Mouse (Mus musculus) lung, postnatal 0 days (tissue): ENCODE results near the gene Ppp1r37. TPM values are rescaled to one million over a fixed set of nuclear protein-coding genes. Genes with fewer than 3 reads are reported as not detected.

Experiments used
- ATAC-seq: fragments of 200-750 bp; cut with Nextera tagmentation; 2 replicates; pipeline ENCODE4 v1.8.0; 2017; ENCODE audit warnings: moderate library complexity
- DNase-seq: peaks from one replicate; pipeline ENCODE4 v3.0.0-alpha.2; 2016; ENCODE audit warnings: low spot score
- H3K27ac ChIP-seq: fragments of 300-500 bp; sonication (generic); 2 replicates; pipeline ENCODE4 v1.5.1; 2014; ENCODE audit warnings: antibody characterized with exemption, mild to moderate bottlenecking, low read length, mixed read lengths
- H3K27me3 ChIP-seq: fragments of 300-500 bp; sonication (generic); replicated peaks from 2 replicates; pipeline ENCODE4 v1.6.1; 2014; ENCODE audit warnings: low read length, mixed read lengths; ENCODE audit not compliant: insufficient read depth
- H3K36me3 ChIP-seq: fragments of 300-500 bp; sonication (generic); 2 replicates; pipeline ENCODE4 v1.6.1; 2014; ENCODE audit warnings: low read length, mixed read lengths; ENCODE audit not compliant: insufficient read depth
- H3K4me1 ChIP-seq: fragments of 300-500 bp; sonication (generic); 2 replicates; pipeline ENCODE4 v1.6.1; 2014; ENCODE audit warnings: antibody characterized with exemption, low read depth, low read length, mixed read lengths; ENCODE audit not compliant: insufficient read depth
- H3K4me2 ChIP-seq: fragments of 300-500 bp; sonication (generic); replicated peaks from 2 replicates; pipeline ENCODE4 v1.6.1; 2014; ENCODE audit warnings: low read depth, mild to moderate bottlenecking, low read length, moderate library complexity, mixed read lengths
- H3K4me3 ChIP-seq: fragments of 300-500 bp; sonication (generic); 2 replicates; pipeline ENCODE4 v1.5.1; 2014; ENCODE audit warnings: low read depth, low read length
- H3K9ac ChIP-seq: fragments of 300-500 bp; sonication (generic); replicated peaks from 2 replicates; pipeline ENCODE4 v1.6.1; 2014; ENCODE audit warnings: low read depth, mild to moderate bottlenecking
- H3K9me3 ChIP-seq: fragments of 300-500 bp; sonication (generic); 2 replicates; pipeline ENCODE4 v1.6.1; 2016; ENCODE audit warnings: low read length, mixed read lengths
- CTCF ChIP-seq: IDR thresholded peaks from 2 replicates; pipeline ENCODE4 v1.5.1; 2016; ENCODE audit warnings: antibody characterized with exemption, mild to moderate bottlenecking
- EP300 ChIP-seq: IDR thresholded peaks from 2 replicates; pipeline ENCODE4 v1.6.1; 2016; ENCODE audit warnings: antibody characterized with exemption, mild to moderate bottlenecking, control low read depth
- WGBS: fragments of 180-500 bp; shearing (Covaris S2); extraction: QIAGEN DNeasy Blood & Tissue Kit; methylation state at CpG from one replicate; pipeline ENCODE4 v1.1.7; 2014; 5-methylcytosine and 5-hydroxymethylcytosine counted together
- polyA plus RNA-seq: library from polyadenylated mRNA; unstranded; fragments of >200 nt; fragmentation: Nextera tagmentation; extraction: Ambion mirVana; gene quantifications from 2 replicates; pipeline ENCODE4 v1.2.1, GENCODE M21; 2015

Ppp1r37 gene
- polyA plus RNA-seq, 1 experiment from 2014 or later = 19.1 TPM

GRCm38 (mm10) chr7:19503481-19504068 lies 59.3 kb downstream of the Ppp1r37 start:
- Histone ChIP-seq H3K27me3 (no peaks in the 10 kb centered on the region), H3K9me3 (no peaks in the 10 kb centered on the region), H3K27ac (no peak overlapping the region), H3K4me1 (no peaks in the 10 kb centered on the region), H3K4me3 (no peak overlapping the region), H3K4me2 (no peak overlapping the region), H3K36me3 (no peaks in the 10 kb centered on the region), H3K9ac (no peak overlapping the region)
- WGBS = 28% methylated on average over 5 of the region's 5 CpGs
- peak; percentile 93 for TF ChIP-seq CTCF
- no peak for TF ChIP-seq EP300
- peak; percentile 79 for DNase-seq
- peak; percentile 9 for ATAC-seq

DNA sequence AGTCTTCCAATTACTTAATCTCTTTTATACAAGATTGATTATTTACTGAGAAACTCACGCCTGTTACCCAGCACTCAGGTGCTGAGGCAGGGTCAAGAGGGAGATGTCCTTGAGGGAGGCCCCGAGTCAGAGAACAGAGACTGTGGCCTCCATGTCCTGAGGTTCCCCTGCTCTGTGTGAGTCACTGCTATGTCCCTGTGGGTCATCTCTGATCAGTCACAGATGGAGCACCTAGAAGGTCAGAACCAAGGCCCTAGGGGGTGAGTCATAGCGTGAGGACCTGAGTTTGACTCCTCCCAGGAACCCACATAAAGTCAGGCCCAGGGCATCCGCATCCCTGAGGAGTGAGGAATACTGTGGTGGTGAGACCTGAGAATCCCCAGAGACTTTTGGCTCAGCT lies 61.2 kb downstream of the Ppp1r37 start:
- Histone ChIP-seq H3K27ac (no peak overlapping the region), H3K9ac (no peak overlapping the region), H3K4me1 (no peaks in the 10 kb centered on the region), H3K4me2 (no peak overlapping the region), H3K36me3 (no peaks in the 10 kb centered on the region), H3K9me3 (no peaks in the 10 kb centered on the region), H3K4me3 (no peak overlapping the region), H3K27me3 (no peaks in the 10 kb centered on the region)
- no peak for DNase-seq
- no peak for ATAC-seq
- 56% methylated on average over 4 of the region's 4 CpGs for WGBS
- no peak for TF ChIP-seq EP300
- TF ChIP-seq CTCF = no peak

- Histone ChIP-seq H3K36me3 (no peaks in the 10 kb centered on the region), H3K27ac (no peak overlapping the region), H3K4me3 (no peak overlapping the region), H3K9ac (no peak overlapping the region), H3K9me3 (no peaks in the 10 kb centered on the region), H3K4me2 (no peak overlapping the region), H3K4me1 (no peaks in the 10 kb centered on the region), H3K27me3 (no peaks in the 10 kb centered on the region)
- TF ChIP-seq CTCF = no peak
- no peak for TF ChIP-seq EP300
- no peak for ATAC-seq
- no peak for DNase-seq
- WGBS = 50% methylated on average over 12 of the region's 12 CpGs
Measured at GRCm38 (mm10) chr7:19500420-19501363, 62.2 kb downstream of the Ppp1r37 start.

- Histone ChIP-seq H3K9me3 (no peaks in the 10 kb centered on the region), H3K27me3 (no peaks in the 10 kb centered on the region), H3K4me2 (no peak overlapping the region), H3K4me1 (no peaks in the 10 kb centered on the region), H3K4me3 (no peak overlapping the region), H3K9ac (no peak overlapping the region), H3K27ac (no peak overlapping the region), H3K36me3 (no peaks in the 10 kb centered on the region)
- TF ChIP-seq CTCF (no peak), EP300 (no peak)
- DNase-seq = no peak
- ATAC-seq = no peak
- WGBS = 45% methylated on average over 4 of the region's 4 CpGs
Measured at GRCm38 (mm10) chr7:19498326-19498725, 64.5 kb downstream of the Ppp1r37 start.

DNA sequence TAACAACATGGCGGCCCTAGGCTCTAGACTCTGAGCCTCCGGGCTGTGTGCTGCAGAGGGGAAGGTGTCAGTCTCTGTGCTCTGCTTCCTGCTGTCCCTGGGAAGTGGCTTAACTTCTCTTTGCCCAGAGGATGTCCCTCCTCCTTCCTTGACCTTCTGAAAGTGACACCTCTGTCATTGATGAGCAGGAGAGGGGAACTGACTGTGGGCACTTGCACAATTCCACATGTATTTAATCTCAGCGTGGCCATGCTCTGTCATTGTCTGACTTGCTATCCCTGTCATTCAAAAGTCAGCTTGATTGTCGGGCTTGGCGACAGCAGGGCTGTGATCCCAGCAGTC lies 66.7 kb downstream of the Ppp1r37 start:
- DNase-seq (peak; percentile 33), ATAC-seq (peak; percentile 30; the same call in 1 of the 2 replicates)
- no peak overlapping the region for H3K27ac ChIP-seq
- 53% methylated on average over 5 of the region's 5 CpGs for WGBS
- H3K4me1 ChIP-seq = no peaks in the 10 kb centered on the region
- TF ChIP-seq CTCF (no peak), EP300 (no peak)
- no peak overlapping the region for H3K4me3 ChIP-seq
- H3K9ac ChIP-seq = no peak overlapping the region
- no peak overlapping the region for H3K4me2 ChIP-seq
- H3K27me3 ChIP-seq = no peaks in the 10 kb centered on the region
- H3K9me3 ChIP-seq = no peaks in the 10 kb centered on the region
- H3K36me3 ChIP-seq = no peaks in the 10 kb centered on the region

- H3K27ac ChIP-seq = no peak overlapping the region
- WGBS = 23% methylated on average over 20 of the region's 20 CpGs
Measured at GRCm38 (mm10) chr7:19495521-19496213, 67.2 kb downstream of the Ppp1r37 start.

More at GRCm38 (mm10) chr7:19495521-19496213, 67.2 kb downstream of the Ppp1r37 start:
- no peak overlapping the region for H3K4me2 ChIP-seq
- ATAC-seq (peak; percentile 30; the same call in 1 of the 2 replicates), DNase-seq (peak; percentile 64)
- H3K27me3 ChIP-seq = no peaks in the 10 kb centered on the region
- TF ChIP-seq CTCF = no peak
- no peak for TF ChIP-seq EP300
- H3K4me3 ChIP-seq = no peak overlapping the region
- no peak overlapping the region for H3K9ac ChIP-seq
- H3K9me3 ChIP-seq = no peaks in the 10 kb centered on the region
- H3K36me3 ChIP-seq = no peaks in the 10 kb centered on the region
- no peaks in the 10 kb centered on the region for H3K4me1 ChIP-seq
